Mouse (Mus musculus) ovary, postnatal 10 days (tissue): Measurements from ENCODE around the gene Hes3.

ENCODE experiments used
- DNase-seq: peaks from one replicate; pipeline ENCODE4 v3.0.0; 2022; ENCODE audit warnings: low spot score

The Hes3 gene

DNA sequence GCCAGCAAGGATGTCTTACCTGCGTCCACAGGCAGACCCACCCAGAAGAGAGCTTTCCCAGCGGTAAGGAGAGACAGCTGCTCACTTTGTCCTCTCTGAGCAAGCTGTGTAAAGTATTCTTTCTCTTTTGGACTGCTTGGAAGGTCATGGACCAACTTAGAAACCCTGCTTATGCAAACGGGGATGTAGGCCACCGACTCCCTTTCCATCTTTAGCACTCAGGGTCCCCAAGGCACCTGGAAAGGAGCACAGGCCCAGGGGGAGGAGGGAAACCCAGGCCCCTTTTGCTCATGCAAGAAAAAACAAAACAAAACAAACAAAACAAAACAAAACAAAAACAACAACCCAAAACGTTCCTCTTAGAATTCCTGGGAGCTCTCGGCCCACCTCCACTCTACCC is at the start of gene Hes3:
Gene Hes3 (minus strand): TSS at position 101 of the 400 bp plus-strand sequence.
- no peak for DNase-seq

DNA sequence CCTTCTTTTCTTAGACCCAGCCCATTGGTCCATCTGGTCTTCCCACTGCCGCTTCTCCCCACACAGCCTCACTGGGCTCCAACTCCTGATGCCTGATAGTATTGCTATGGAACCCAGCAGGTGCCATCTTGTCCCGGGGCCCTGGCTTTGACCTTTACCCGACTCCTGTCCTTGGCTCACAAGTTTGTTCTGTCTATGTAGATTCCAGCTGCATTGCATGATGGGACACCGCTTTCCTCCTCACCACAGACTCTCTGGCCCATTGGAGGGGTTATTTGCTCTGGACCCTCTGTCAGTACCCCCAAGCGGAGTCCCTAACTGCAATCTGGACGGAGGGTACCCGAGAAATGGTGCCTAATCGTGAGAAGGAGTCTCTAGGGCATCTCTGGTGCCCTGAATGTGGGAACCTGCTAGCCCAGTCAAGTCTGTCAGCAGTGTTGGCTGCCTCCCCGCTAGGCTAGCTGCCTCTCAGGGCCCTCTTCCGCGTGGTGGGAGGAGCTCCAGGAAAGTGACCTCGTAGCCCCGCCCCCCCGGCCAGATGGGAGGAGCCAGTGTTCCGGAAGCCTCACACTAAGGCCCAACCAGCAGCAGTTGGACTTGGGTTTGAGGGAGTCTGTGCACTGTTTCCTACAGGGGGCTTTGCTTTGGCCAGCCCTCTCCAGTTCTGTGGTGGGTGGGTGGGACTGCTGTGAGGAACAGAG is 49.3 kb upstream of the Hes3 start:
- DNase-seq, result no peak

DNA sequence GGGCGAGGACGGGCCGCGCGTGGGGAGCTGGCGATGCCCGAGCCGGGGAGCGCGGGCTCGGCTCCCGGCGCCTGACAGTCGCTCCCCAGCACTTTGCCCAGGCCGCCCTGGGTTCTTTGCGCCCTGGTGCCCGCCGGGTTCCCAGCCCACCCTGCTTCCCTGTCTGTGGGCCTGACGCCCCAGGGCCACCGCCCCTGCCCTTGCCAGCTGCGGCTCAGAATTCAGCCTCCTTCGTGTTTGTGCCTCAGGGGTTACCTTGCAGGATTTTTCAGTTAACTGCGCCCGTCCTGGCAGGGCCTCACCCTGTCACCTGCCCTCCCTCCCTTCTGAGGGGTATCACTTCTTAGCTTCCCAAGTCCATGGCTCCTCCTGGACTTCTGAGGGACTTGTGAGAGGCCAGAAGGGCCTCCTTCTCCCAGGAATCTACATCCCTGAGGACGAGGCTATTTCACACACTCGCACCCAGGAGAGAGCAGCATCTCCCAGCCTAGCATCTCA is 47.9 kb upstream of the Hes3 start:
- no peak for DNase-seq

DNA sequence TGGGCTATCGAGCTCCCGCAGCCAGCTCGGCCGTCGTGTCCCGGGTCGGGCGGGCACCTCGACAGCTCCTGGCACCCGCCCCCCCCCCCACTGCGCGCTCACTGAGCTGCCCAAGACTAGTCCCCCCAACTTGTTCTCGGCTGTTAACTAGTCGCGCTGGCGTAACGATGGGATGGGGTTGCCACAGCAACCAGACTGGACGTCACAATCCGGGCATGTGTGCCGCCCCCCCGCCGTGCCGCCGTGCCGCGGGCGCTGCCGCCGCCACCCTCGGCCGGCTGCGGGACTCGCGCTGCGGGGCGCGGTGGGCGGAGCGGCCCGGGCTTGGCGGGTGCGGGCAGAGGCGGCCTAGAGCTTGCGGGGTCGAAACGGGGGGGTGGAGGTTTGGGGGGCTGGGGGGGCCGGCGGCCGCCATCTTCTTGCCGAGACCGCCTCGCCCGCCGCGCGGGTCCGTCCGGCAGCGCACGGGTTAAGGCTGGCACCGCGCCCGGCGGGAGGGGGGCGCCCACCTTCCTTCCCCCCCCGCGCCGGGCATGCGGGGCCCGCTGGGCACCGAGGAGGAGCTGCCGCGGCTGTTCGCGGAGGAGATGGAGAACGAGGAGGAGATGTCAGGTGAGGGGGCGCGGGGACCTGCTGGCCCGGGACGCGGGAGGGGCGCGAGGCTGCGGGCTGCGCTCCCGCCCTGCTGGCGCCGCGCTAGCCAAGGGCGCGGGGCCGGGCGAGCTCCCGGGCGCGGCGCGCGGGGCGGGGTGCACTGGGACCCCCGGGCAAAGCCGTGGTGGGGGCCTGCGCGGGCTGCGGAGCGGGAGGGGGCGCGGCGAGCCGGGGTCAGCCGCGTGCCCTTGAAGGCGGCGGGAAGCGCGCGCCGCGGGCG is 47.2 kb upstream of the Hes3 start, which contains the start of gene Chd5:
Gene Chd5 (plus strand): TSS at position 233 of the 874 bp plus-strand sequence.
- no peak for DNase-seq

DNA sequence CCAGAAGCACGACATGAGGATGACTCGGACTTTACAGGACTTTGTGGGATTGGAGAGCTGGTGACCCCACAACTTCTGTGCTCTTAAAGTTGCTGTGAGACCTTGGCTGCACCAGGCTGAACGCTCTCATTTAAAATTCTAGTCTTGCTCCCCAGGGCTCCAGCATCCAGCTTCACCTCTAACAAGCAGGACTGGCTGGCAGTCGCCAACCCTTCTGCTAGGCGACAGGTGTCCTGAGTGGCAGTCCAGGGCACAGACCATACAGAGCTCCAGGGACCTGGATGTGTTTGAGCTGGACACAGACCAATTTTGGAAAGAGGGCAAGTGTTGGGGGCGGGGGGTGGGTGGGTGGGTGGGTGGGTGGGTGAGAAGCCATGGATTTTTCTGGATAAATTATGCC is 46.3 kb upstream of the Hes3 start:
- no peak for DNase-seq

DNA sequence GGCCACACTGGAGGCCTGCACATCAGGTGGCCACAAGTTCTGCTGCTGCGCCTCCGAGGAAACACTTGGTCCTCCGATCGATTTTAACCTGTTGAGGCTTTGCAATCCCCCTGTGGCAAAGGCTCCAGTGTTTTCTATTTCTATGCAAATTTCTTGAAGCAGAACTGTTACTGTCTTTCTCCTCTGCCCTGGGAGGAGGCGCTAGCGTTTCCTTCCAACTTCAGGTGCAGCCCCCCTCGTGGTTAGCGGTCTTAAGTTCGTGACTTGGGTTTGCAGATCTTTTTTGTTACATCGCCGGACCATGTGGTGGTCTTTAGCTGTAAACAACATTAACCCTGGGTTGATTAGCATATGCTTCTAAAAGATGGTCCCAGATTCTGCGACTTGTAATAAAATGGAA is 42.1 kb upstream of the Hes3 start:
- no peak for DNase-seq

DNA sequence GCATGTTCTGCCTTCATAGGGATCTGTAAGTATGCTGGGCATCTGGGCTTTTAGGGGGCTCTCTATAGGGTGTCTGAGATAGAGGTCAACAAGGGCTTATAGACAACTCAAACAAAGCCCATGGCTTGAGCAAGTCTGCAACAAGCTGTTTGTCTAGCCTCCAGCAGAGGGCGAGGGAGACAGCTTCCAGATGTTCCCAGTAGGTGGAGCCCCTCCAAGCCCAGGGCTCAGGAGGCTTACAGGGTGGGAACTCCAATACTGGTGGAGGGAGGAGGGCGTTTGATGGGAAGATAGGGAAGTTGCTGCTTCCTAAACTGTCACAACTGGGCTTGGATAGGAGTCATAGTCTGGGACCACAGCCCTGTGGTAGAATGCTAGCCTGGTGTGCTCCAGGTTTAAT is 41.5 kb upstream of the Hes3 start:
- DNase-seq, result no peak

DNA sequence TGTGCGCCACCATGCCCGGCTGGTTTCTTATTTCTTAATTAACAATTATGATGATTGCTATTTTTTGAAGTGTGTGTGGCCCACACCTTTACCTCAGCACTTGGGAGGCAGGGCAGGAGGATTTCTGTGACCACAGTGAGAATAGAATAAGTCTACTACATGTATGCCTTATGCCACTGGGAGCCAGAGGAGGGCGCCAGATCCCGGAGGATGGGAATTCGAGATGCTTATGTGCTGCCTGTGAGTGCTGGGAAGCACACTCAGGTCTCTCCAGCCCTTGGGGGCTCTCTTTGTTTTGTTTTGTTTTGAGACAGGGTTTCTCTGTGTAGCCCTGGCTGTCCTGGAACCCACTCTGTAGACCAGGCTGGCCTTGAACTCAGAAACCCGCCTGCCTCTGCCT is 37.2 kb upstream of the Hes3 start:
- no peak for DNase-seq

DNA sequence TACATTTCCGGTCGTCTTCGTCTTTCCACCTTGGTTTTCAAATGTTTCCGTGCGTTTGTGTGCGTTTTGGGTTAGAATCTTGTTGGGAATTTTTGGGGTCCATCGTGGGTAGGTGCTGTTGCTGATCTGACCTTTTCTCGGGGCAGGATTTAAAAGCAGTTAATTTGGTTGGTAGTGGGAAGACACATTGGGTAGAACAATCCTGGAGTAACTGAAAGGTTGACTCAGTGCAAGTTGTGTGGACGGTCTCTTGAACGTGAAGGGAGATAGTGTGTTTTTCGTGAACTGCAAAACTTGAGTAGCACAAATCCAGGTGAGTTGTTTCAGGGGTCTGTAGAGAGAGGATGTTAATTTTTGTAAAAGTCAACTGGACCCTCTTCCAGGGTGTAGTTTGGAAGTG is 35.1 kb upstream of the Hes3 start:
- DNase-seq, result no peak

DNA sequence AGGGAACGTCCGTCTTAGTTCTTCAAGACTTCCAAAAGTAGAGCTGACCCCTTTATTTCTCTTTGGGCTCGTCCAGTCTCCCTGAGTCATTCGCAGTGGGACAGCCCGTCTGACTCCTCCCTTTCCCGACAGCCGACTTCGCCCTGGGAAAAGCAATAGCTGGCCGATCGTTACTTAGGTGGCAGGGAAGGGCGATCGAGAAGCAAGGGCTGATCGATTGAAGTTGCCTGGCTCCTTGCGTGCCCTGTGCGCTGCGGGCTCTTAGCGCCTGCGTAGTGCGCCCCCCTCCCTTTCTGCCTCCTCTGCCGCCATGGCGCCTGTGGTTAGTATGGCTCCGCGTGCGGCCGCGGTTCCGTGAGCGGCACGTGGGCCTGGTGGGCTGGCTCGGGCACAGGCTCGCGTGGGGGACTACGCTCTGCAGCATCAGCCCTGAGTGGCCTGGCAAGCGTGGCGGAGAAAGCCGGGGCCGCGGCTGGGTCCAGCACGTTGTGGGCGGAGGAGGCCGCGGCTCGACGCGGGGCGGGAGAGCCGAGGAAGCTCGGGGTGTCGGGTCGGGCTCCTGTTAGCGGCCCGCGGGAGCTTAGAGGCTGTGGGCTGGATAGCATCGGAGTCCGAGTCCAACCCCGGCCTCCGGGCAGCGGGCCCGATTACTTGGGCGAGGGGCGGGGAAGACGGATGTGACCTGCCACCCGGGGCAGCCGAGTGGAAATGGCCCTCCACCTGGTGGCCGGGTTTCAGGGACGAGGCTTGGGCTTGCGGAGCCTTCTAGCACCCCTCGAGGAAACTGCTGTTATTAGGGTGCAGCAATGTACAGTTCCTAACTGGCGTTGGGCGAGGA is 34.3 kb upstream of the Hes3 start, which contains the start of gene Rpl22:
Gene Rpl22 (plus strand): TSS at position 169 of the 838 bp plus-strand sequence.
- peak; percentile 74 for DNase-seq

DNA sequence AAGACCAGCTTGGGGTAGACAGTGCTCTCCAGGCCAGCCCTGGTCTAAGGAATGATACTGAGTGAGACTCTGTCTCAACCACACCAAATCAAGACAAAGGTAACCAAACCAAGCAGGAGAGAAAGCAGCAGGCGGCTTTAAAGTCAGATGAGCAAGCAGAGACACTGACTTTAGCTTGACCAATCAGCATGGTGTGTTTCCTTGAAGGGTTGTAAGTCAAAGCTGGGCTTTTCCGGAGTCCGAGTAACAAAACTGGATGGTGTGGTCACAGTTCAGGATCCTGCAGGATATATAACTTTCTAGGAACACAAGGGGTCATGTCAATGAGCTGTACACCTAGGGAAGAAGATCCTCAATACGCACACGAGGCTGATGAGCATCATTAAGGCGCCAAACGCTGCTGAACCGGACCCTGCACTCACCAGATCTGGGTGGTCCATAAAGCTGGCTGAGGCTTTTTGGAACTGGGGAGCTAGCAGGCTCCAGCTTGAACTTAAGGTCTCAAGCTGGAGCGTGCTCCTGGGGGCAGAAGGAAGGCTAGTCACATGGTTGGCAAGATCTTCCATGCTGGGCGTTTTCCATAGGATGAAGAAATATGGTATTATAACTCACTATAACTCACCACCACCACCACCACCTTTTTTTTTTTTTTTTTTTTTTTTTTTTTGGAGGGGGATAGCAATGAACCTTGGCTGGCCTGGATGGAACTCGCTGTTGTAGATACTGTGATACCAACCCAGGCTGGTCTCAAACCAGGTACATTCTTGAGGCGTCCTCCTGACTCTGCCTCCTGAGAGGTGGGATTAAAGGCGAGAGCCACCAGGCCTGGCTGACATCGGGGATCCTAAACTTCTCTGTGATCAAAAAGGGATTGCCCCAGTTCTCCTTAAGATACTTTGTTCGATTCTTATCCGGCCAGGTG is 33.4 kb upstream of the Hes3 start:
- DNase-seq, result no peak

DNA sequence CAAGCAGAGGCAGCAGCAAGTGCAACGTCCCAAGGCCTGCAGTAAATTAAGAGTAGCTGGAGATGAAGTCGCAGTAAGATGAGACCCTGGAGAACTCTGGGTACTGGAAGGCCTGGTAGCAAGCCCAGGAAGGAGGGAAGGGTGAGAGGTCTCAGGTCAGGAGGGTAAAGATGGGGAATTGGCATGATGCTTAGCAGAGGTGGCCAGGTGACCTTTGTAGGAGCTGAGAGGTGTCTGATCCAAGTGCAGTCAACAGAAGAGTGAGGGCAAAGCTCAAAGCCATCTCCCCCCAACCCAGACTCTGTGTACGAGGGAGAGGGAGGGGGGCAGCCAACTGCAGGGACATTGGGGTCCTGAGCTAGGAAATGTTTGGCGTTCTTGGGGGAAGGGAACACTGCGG is 30.0 kb upstream of the Hes3 start:
- DNase-seq, result no peak

DNA sequence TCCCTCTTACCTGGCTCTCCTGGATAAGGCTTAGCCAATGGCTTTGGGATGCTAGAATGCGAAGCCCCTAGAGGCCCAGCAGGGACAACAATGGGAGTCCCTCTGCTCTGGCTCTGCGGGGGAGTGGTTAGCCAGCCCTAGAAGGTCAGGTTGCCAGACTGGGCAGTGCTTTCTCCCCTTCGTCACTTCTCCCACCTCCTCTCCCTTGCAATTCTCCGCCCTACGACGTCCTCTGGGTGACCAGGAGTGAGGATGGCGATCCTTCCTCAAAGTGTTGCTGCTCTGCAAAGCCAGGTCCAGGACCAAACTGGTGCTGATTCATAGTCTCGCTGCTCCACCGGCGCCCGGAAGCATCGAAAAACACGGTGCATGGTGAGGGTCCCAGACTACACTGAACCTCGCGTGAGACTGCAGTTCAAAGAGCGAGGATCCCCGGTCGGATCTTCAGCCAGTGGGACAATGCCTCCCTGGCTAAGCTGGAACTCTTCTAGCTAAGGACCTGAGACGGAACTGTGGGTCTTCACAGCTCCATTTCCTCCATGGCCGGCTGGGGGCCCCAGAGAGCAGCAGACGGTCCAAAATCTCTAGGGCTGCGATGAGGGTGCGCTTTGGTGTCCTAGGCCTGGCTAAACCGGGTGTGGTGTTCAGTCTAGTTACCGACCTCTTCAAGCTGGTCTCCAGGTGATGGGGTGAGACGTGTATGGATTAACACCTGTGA is 27.2 kb upstream of the Hes3 start, which contains the start of gene Rnf207:
Gene Rnf207 (minus strand): TSS at position 477 of the 718 bp plus-strand sequence.
- DNase-seq, result no peak

DNA sequence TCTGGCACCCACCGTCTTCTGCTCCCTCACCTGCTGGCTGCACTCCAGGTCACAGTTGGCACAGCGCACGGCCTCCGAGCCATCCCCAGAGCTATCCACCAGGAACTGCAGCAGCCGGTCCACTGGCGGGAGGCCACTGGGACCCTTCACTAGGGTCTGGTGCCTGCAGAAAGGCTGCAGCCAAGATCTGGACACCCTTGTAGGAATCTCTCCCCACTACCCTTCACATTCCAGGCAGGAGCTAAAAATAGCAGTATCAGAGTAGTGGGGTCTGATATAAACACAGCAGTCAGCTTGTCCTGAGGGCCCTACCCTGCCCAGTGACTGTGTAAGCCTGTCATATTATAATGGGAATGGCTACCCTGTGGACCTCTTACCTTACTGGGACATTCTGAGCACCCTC is 26.2 kb upstream of the Hes3 start:
- DNase-seq, result no peak

DNA sequence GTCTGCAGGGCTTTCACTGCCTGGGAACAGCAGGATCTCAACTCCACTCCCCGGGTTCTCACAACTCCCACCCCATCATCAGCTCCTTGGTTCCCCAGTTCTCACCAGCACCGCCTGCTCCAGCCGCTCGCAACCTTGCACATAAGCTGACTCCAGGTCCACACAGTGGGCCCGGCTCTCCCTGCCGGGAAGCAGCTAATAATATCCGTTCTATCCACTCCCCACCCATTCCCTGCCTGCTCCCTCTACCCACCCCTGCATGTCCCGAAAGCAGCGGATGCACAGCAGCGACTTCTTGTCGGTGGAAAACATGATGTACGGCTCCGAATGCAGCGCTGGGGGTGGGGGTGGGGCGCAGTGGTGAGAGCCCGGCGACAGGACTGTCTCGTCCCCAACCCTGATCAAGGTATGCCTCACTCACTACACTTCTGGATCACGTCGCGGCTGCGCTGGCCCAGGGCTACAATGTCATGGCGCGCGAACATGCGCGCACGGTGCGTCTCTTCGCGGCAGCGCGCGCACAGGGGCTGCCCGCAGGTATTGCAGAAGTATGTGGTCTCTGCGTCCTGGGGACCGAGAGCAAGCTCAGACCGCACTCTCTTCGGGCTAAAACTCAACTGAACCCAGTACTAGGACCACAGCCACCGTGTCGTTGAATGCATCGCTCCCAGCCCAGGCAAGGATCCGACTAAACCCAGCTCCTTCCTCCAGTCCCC is 24.2 kb upstream of the Hes3 start:
- DNase-seq, result no peak

DNA sequence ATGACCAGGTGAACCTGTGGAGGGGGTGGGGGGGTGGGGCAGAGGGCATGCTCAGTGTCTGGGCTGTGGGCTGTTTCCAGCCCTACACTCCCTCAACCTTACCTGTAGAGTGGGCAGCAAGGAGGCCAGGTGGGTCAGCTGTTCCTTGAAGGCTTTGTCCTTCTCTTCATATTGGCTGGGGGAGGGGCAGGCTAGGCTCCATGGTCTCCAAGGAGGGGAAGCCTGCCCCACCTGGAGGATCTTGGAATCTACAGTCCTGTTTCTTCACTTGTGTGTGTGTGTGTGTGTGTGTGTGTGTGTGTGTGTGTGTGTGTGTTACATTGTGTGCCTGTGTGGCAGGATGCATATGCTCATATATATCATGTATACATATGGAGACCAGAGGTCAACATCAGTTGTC is 22.5 kb upstream of the Hes3 start:
- no peak for DNase-seq

DNA sequence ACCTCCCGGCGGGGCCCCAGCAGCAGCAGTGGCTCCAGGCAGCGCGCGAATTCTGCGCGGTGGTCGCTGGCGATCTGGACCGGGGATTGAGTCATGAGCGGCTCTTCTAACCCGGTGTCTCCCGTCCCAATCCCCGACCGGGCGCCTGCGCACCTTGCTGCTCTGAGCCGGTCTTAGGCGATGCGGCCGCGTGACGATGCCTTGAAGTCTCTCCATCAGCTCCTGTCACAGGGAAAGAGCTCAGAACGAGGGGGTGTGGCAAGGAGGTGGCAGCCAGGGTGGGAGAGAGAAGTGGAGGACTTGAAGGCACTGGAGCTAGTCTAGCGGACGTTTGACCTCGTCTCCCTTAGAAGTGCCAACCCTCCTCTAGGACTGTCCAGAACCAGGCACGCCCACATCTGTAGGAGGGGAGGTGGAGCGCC is 21.8 kb upstream of the Hes3 start:
- no peak for DNase-seq

DNA sequence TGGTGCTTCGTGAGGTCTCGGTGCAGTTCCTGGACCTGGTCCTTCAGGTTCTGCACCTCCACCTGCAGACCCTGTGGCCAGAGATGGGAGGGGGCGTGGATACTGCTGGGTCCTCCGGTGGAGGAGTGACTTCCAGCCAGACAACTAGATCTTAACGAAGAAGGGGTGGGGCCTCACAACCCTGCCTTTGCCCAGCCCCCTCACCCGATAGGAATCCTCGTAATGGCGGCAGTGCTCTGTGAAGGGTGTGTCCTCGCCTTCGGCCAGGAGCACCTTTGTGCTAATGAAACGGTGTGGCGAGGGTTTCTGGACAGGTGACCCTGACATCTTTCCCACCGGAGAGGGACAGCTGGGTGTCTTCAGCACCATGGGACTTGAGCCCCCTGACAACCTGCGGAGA is 20.7 kb upstream of the Hes3 start:
- no peak for DNase-seq

DNA sequence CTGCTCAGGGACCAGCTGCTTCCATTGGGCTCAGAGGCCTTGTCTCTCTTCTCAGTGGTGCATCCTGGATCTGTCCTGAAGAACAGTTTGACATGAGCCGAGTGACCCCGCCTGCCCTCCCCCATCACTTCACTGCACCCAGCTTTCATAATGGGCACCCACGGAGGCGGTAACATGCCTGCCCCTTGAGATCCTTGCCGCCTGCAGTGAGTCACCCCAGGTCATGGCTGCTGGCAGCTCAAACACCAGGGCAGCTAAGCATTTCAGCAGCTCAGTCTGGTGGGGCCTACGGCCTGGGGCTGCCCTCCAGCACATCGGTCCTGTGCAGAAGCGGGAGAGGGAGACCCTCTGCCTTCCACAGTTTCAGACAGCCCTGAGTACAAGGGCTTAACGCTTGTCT is 16.1 kb upstream of the Hes3 start:
- DNase-seq, result no peak

DNA sequence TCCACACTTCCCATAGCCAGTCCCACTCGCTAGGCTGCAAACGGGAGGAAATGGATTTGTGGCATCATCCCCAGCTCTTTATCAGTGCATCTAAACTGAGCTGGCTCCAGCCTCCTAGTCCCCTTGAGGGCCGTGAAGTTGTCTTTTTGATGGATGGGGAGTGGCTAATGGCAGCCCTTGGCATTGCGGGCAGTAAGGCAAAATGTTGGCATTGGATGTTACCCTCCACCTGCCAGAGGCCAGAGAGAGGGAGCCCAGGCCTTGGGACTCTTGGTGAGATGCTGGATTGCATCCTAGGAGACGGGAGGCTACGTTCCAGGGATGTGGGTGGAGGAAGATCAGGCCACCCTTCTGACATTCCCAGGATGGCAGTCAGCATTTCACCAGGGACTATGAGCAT is 14.5 kb upstream of the Hes3 start:
- DNase-seq, result no peak
